Mouse (Mus musculus): ENCODE measurements at regions not wholly inside any gene's neighbourhood (a gene's known extent, or its start where the extent isn't known, plus 50 kb on each side); places are given as distances from the start of the nearest gene placed in this dataset.

- no peak for DNase-seq (ENCODE audit: low read depth, low spot score)
- Histone ChIP-seq H3K27ac (ENCODE audit: control insufficient read depth, low read depth, low read length) (no peak overlapping the region), H3K9ac (ENCODE audit: control insufficient read depth, low read depth, low read length, poor library complexity, severe bottlenecking) (no peak overlapping the region), H3K9me3 (replicated peaks; ENCODE audit: insufficient read depth, low read length) (no peaks in the 10 kb centered on the region), H3K79me2 (ENCODE audit: control insufficient read depth, insufficient read depth, low read length, poor library complexity) (no peaks in the 10 kb centered on the region), H3K4me3 (ENCODE audit: control insufficient read depth in 1 of 2, insufficient read depth in 1 of 2, low read depth in 2 of 2, low read length in 2 of 2) (no peak overlapping the region), H3K4me1 (ENCODE audit: control insufficient read depth in 1 of 2, insufficient read depth in 2 of 2, low read length in 2 of 2) (no peaks in the 10 kb centered on the region), H3K36me3 (ENCODE audit: control insufficient read depth in 1 of 2, insufficient read depth in 2 of 2, low read length in 2 of 2) (no peaks in the 10 kb centered on the region), H3K27me3 (ENCODE audit: control insufficient read depth in 1 of 2, insufficient read depth in 2 of 2, low read length in 2 of 2) (no peaks in the 10 kb centered on the region)
- TF ChIP-seq POLR2AphosphoS2 (IDR thresholded peaks at IDR 0.05; ENCODE audit: low read length), result no peak
- TF ChIP-seq TAL1 (IDR thresholded peaks at IDR 0.05; ENCODE audit: low read length), result no peak
- no peak for TF ChIP-seq USF2 (IDR thresholded peaks at IDR 0.05; ENCODE audit: borderline replicate concordance in 1 of 2, insufficient read depth in 1 of 2, low read depth in 1 of 2, low read length in 2 of 2)
- TF ChIP-seq JUND (IDR thresholded peaks at IDR 0.05; ENCODE audit: low read depth, low read length), result no peak
These were observed 512.2 kb upstream of the Gm10131 start for GRCm38 (mm10) chr8:34623783-34624182.

- Histone ChIP-seq H3K27me3 (ENCODE audit: control insufficient read depth in 1 of 2, insufficient read depth in 2 of 2, low read length in 2 of 2) (no peaks in the 10 kb centered on the region), H3K9me3 (replicated peaks; ENCODE audit: insufficient read depth, low read length) (no peaks in the 10 kb centered on the region), H3K4me1 (ENCODE audit: control insufficient read depth in 1 of 2, insufficient read depth in 2 of 2, low read length in 2 of 2) (no peaks in the 10 kb centered on the region), H3K27ac (ENCODE audit: control insufficient read depth, low read depth, low read length) (no peak overlapping the region), H3K36me3 (ENCODE audit: control insufficient read depth in 1 of 2, insufficient read depth in 2 of 2, low read length in 2 of 2) (no peaks in the 10 kb centered on the region), H3K4me3 (ENCODE audit: control insufficient read depth in 1 of 2, insufficient read depth in 1 of 2, low read depth in 2 of 2, low read length in 2 of 2) (no peak overlapping the region), H3K79me2 (ENCODE audit: control insufficient read depth, insufficient read depth, low read length, poor library complexity) (no peaks in the 10 kb centered on the region), H3K9ac (ENCODE audit: control insufficient read depth, low read depth, low read length, poor library complexity, severe bottlenecking) (no peak overlapping the region)
- no peak for TF ChIP-seq EP300 (IDR thresholded peaks at IDR 0.05; ENCODE audit: low read depth in 1 of 2, low read length in 2 of 2)
- TF ChIP-seq NRF1 (IDR thresholded peaks at IDR 0.05; ENCODE audit: insufficient read depth, low read depth, low read length, poor library complexity, severe bottlenecking), result no peak
- TF ChIP-seq POLR2A (IDR thresholded peaks at IDR 0.05; ENCODE audit: control insufficient read depth in 1 of 2, insufficient read depth in 1 of 2, low read depth in 1 of 2, low read length in 2 of 2, poor library complexity in 1 of 2), result no peak
- TF ChIP-seq UBTF (IDR thresholded peaks at IDR 0.05; ENCODE audit: borderline replicate concordance, insufficient read depth, low read depth, low read length), result no peak
- TF ChIP-seq CHD1 (IDR thresholded peaks at IDR 0.05; ENCODE audit: low read depth, low read length), result no peak
- TF ChIP-seq TCF12 (IDR thresholded peaks at IDR 0.05; ENCODE audit: low read depth, low read length), result no peak
- TF ChIP-seq RAD21 (IDR thresholded peaks at IDR 0.05; ENCODE audit: low read depth, low read length), result no peak
- TF ChIP-seq ZKSCAN1 (IDR thresholded peaks at IDR 0.05; ENCODE audit: low read depth, low read length), result no peak
- no peak for TF ChIP-seq MXI1 (IDR thresholded peaks at IDR 0.05; ENCODE audit: low read depth, low read length)
- TF ChIP-seq GABPA (IDR thresholded peaks at IDR 0.05; ENCODE audit: low read depth, low read length), result no peak
- no peak for TF ChIP-seq ETS1 (IDR thresholded peaks at IDR 0.05; ENCODE audit: low read depth, low read length)
- no peak for TF ChIP-seq TBP (IDR thresholded peaks at IDR 0.05; ENCODE audit: low read depth, low read length)
- no peak for TF ChIP-seq POLR2AphosphoS5 (IDR thresholded peaks at IDR 0.05; ENCODE audit: borderline replicate concordance, low read depth, low read length)
- no peak for TF ChIP-seq ZC3H11A (IDR thresholded peaks at IDR 0.05; ENCODE audit: low read depth, low read length)
- no peak for TF ChIP-seq JUND (IDR thresholded peaks at IDR 0.05; ENCODE audit: low read depth, low read length)
- no peak for TF ChIP-seq CTCF (IDR thresholded peaks at IDR 0.05 in 2 of 3, conservative IDR thresholded peaks at IDR 0.05 in 1 of 3; ENCODE audit: control insufficient read depth in 1 of 3, insufficient read depth in 1 of 3, low read depth in 2 of 3, low read length in 3 of 3, poor library complexity in 1 of 3, severe bottlenecking in 1 of 3)
- no peak for TF ChIP-seq RCOR1 (IDR thresholded peaks at IDR 0.05; ENCODE audit: low read depth, low read length)
- DNase-seq (ENCODE audit: low read depth, low spot score), result no peak
These were observed 510.9 kb upstream of the Gm10131 start for GRCm38 (mm10) chr8:34622177-34623114.

Measured in MEL (cell line).